Mouse (Mus musculus): ENCODE results near the gene Krtap9-3.
"Not testable (repeated sequence)": the region's sequence is repeated elsewhere in the genome, so short reads cannot be mapped to it uniquely, and the experiment has no call there.

Krtap9-3 gene

DNA sequence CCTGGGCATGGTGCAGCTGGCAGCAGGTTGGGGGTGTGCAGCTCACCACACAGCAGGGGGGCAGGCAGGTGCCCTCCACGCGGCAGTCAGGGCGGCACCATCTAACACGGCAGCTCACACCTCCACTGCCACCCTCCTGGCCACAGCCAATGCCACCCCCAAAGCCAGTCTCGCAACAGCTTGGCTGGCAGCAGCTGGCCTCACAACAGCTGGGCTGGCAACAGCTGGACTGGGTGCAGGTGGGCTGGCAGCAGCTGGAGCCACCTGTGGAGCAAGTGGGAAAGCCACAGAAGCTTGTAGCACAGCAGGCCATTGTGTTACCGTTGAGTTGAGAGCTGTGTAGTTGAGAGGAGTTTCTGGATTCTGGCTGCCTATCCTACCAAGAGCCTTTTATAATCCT, at the start of gene Krtap9-3:
Gene Krtap9-3 (minus strand): TSS at position 364 of the 400 bp plus-strand sequence.
- DNase-seq (ENCODE audit: low read depth, low spot score): not testable (repeated sequence)

DNA sequence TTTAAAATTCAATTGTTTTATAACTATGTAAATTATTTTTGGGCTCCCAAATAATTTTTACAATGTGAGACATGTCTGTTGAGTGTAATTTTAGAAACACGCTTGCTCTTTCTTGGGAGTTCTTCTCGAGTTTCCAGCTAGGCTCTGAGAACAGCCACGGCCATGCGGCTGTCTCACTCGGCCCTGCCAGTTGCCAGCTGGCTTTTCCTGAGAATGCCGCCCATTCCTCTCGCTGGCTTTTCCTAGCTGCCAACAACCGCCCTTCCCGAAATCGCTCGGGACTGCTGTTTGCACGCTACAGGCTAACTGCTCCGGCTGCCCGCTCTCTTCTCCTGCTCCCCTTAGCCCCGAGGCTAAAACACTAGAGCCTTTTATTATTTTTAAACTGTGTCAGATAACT, 48.5 kb upstream of the Krtap9-3 start:
- DNase-seq (ENCODE audit: low read depth, low spot score): no peak

DNA sequence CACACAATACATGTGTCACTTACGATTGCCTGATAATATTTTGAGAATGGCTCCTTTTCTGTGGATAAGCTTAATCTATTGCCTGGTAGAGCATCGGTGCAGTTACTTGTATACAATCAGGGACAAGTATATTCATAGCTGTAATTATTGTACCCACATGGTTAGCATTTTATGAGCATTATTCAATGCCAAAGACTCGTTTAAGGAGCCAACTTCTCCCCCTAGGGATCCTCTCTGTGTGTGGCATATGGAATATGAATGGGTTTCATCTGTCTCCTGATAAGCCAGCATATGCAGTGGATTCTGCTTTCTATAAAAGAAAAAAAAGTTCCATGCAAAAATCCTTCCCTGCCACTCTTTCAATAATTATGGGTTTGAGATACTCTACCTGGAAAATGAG, 46.4 kb upstream of the Krtap9-3 start:
- no peak for DNase-seq (ENCODE audit: low read depth, low spot score)

DNA sequence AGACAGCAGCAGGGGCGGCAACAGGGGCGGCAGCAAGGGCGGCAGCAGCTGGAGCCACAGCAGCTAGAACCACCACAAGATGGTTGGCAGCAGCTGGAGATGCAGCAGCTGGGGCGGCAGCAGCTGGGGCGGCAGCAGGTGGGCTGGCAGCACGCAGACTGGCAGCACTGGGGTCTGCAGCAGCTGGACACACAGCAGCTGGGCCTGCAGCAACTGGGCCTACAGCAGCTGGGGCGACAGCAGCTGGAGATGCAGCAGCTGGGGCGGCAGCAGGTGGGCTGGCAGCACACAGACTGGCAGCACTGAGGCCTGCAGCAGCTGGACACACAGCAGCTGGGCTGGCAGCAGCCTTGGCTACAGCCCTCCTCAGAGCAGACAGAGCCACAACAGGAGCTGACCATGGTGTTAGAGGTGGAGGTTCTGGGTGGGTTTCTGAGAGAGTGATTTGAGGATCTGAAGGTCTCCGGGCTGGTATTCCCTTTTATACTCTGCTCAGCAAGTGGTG, 45.8 kb upstream of the Krtap9-3 start, which contains the start of gene Krtap4-7:
Gene Krtap4-7 (minus strand): TSS at position 455 of the 505 bp plus-strand sequence.
- DNase-seq (ENCODE audit: low read depth, low spot score): not testable (repeated sequence)

DNA sequence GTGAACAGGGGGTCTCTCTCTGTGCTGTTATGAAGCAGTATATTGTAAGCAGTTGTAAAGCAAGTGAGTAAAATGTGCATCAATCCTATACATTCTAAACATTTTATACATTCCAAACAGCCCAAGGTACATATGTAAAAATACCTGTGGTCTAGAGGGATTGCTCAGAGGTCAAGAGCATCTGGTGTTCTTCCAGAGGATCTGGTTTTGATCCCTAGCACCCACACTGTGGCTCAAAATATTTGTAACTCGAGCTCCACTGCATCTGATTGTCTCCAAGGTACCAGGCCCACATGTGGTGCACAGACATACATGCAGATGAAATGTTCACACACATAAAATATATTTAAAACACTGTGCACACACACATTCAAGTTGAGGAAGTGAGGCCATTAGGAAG, 43.0 kb upstream of the Krtap9-3 start:
- no peak for DNase-seq (ENCODE audit: low read depth, low spot score)

DNA sequence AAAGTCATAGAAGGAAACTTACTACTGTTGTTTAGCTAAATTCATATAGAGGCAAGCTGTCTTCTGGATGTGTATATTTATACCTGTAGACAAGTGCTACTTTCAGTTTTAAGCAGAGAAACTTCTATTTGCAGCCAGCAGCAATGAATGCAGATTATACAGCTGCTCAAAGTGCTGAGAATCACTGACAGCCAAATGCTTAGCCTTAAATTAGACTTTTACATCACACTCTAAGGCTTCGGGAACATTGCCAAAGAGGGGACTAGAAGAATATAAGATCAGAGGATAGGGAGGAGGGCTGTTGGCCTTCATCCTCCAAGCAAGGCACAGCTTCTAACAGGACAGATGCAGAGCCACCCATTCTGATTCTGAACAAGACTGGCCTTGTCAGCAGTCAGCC, 39.2 kb upstream of the Krtap9-3 start:
- DNase-seq (ENCODE audit: low read depth, low spot score): no peak

DNA sequence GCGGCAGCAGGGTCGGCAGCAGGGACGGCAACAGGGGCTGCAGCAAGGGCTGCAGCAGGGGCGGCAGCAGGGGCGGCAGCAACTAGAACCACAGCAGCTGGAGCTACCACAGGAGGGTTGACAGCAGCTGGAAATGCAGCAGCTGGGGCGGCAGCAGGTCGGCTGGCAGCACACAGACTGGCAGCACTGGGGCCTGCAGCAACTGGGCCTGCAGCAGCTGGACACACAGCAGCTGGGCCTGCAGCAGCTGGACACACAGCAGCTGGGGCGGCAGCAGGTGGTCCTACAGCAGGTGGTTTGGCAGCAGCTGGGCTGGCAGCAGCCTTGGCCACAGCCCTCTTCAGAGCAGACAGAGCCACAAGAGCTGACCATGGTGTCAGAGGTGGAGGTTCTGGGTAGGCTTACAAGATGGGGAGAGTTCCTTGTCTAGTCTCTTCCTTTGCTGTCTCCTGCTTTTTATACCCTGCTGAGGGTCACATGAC, 36.8 kb upstream of the Krtap9-3 start, which contains the start of gene Krtap4-2:
Gene Krtap4-2 (minus strand): TSS at position 432 of the 482 bp plus-strand sequence.
- no peak for DNase-seq (ENCODE audit: low read depth, low spot score)

DNA sequence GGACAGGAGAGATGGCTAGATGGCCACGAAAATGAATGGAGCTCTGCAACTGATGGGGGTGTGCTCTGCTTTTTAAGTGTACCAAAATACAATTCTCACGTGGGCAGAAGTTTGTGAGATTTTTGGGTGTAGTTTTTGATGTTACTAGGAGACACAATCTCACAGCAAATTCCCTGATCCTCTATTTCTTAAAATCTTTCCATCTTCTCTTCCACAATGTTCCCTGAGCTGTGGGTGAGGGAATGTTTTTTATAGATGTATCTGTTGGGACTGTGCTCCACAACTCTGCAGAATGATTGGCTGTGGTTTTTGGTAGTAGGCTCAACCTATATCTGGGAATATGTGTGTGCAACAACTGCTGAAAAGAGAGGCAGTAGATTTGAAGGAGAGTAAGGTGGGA, 35.4 kb upstream of the Krtap9-3 start:
- no peak for DNase-seq (ENCODE audit: low read depth, low spot score)

DNA sequence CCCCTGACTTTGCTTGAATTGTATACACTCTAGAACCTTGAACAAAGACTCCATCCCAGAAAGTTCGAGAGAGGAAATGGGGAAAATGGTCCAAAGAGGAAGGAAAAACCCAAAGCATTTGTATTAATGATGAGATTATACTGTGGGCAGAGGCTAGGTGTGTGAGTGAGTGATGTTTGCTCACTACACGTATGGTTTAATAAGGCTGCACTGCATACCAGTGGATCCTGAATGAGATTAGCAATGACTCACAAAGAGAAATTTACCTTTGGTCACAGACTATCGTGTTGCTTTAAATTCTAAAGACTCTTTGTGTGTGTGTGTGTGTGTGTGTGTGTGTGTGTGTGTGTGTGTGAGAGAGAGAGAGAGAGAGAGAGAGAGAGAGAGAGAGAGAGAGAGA, 33.0 kb upstream of the Krtap9-3 start:
- no peak for DNase-seq (ENCODE audit: low read depth, low spot score)

DNA sequence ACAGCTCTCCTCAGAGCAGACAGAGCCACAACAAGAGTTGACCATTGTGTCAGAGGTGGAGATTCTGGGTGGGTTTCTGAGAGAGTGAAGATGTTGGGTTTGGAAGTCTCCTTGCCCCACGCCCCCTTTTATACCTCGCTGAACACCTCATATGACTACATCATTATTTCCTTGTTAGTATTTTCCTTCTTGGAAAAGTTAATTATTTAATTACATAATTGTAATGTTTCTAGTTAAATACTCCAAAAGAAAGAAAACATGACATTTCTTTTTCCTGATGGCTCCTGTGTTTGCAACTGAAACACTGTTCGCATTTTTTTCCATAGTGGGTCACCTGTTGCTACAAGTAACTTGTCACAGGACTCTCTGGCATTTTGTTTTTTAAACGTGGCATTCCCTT, 30.2 kb upstream of the Krtap9-3 start, which contains the start of gene Krtap4-1:
Gene Krtap4-1 (minus strand): TSS at position 101 of the 400 bp plus-strand sequence.
- DNase-seq (ENCODE audit: low read depth, low spot score): no peak

DNA sequence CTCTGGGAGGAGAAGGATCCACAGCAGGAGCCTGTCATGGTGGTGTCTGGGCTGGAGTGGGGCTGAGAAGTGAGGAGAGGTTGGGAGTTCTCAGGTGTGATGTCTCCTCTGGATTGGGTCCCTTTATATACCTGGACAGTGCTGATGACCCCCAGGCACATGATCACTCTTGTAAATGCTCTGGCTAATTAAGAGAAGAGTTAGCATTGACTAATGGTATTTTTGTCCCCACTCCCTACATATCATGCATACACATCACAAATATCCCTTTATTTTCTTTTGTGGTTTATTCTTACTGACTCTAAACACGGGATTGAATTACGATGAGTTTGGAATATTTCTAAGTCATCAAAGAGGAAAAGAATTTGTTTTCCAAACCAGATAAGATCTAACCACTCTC, 22.4 kb upstream of the Krtap9-3 start, which contains the start of gene Gm11562:
Gene Gm11562 (minus strand): TSS at position 101 of the 400 bp plus-strand sequence.
- DNase-seq (ENCODE audit: low read depth, low spot score): no peak

DNA sequence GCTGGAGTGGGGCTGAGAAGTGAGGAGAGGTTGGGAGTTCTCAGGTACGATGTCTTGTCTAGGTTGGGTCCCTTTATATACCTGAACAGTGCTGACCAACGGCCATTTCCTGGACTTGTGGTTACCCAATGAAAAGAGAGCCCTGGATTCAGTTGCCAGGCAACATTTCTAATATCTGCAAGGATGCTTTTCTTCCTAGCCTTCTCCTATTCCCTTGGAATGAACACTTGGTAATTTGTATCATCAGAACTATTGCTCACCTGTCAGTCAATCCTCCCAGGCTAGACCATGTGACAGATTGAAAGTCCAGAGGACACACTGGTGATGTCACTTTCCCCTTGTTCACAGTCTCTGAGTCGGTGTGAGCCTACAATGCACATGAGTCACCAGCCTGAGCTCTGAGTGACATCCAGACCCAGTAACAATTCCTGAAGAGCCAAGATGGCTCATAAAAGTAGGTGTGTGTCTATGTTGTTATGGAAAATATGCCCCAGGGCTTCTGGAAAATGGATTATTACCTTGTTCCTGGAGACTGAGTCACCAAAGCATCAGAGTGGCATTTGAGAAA, 17.0 kb upstream of the Krtap9-3 start, which contains the start of gene Krtap2-4:
Gene Krtap2-4 (minus strand): TSS at position 51 of the 568 bp plus-strand sequence.
- DNase-seq (ENCODE audit: low read depth, low spot score): no peak

DNA sequence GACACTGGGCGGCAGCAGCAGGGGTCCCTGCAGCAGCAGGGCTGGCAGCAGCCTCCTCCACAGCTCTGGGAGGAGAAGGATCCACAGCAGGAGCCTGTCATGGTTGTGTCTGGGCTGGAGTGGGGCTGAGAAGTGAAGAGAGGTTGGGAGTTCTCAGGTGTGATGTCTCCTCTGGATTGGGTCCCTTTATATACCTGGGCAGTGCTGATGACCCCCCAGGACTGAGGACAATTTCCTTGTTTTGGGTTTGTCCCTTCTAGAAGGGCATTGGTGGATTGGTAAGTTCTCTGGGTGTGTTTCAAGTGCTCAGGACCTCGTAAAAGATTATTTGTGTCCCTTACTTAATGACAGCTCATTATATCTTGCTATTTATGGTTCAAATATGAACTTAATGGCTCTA, 12.2 kb upstream of the Krtap9-3 start, which contains the start of gene Gm11937:
Gene Gm11937 (minus strand): TSS at position 101 of the 400 bp plus-strand sequence.
- not testable (repeated sequence) for DNase-seq (ENCODE audit: low read depth, low spot score)

DNA sequence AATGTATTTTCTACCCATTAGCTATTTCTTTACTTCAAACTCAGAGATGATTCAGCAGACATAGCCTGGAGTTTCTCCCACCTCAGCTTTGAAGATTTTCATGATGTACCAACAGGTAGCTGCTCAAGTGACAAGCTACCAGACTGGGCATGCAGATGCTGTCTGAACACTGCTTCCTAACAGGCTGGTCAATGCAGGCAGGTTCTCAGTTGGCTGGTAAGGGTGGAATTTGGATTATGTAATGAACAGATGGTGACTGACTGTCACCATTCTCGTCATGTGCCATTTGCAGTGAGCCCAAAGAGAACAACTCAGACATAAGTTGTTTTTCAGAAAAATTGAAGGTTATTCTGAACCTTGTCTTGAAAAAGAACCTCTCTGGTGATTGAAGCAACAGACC, 11.2 kb upstream of the Krtap9-3 start:
- no peak for DNase-seq (ENCODE audit: low read depth, low spot score)

DNA sequence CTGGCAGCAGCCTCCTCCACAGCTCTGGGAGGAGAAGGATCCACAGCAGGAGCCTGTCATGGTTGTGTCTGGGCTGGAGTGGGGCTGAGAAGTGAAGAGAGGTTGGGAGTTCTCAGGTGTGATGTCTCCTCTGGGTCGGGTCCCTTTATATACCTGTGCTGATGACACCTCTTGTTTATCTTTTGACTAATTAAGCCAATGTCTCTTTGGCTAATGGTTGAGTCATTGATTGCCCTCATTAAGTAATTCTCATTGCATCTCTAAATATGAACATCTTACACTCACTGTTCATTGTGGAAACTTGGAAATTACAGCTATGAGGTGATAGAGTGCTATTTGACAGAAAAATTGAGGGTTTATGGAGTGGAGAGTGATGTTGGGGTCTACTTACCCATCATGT, 5.3 kb upstream of the Krtap9-3 start, which contains the start of gene Gm11938:
Gene Gm11938 (minus strand): TSS at position 101 of the 400 bp plus-strand sequence.
- not testable (repeated sequence) for DNase-seq (ENCODE audit: low read depth, low spot score)

DNA sequence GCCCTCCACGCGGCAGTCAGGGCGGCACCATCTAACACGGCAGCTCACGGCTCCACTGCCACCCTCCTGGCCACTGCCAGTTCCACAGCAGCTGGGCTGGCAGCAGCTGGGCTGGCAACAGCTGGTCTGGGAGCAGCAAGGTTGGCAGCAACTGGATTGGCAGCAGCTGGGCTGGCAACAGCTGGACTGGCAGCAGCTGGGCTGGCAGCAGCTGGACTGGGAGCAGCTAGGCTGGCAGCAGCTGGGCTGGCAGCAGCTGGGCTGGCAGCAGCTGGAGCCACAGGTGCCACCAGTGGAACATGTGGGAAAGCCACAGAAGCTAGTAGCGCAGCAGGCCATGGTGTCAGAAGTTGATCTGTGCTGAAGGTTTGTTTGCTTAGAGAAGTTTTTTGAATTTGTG, 6.9 kb downstream of the Krtap9-3 start, which contains the start of gene Krtap1-3:
Gene Krtap1-3 (minus strand): TSS at position 359 of the 400 bp plus-strand sequence.
- no peak for DNase-seq (ENCODE audit: low read depth, low spot score)

DNA sequence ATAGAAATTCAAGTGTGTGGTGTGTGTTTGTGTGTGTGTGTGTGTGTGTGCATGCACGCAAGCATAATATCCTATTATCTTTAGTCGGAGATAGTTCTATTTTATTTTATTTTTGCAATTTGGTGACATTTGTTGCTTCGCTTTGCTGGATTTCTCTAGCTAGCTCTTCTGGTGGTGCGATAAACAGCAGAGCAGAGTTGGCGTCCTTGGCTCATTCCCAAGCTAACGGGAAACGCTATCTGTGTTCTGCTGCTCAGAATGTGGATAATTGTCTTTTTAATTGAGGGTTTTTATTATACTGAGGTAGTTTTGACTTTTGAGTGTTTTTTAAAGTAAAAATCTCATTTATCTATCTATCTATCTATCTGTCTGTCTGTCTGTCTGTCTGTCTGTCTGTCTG, 12.8 kb downstream of the Krtap9-3 start:
- DNase-seq (ENCODE audit: low read depth, low spot score): no peak

DNA sequence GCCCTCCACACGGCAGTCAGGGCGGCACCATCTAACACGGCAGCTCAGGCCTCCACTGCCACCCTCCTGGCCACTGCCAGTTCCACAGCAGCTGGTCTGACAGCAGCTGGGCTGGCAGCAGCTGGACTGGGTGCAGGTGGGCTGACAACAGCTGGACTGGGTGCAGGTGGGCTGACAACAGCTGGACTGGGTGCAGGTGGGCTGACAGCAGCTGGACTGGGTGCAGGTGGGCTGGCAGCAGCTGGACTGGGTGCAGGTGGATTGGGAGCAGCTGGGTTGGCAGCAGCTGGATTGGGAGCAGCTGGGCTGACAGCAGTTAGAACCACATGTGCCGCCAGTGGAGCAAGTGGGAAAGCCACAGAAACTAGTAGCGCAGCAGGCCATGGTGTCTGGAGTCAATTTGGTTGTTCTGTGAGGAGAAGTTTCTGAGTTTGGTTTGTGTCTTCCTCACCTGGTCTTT, 14.6 kb downstream of the Krtap9-3 start, which contains the start of gene Krtap1-4:
Gene Krtap1-4 (minus strand): TSS at position 410 of the 460 bp plus-strand sequence.
- DNase-seq (ENCODE audit: low read depth, low spot score): no peak

DNA sequence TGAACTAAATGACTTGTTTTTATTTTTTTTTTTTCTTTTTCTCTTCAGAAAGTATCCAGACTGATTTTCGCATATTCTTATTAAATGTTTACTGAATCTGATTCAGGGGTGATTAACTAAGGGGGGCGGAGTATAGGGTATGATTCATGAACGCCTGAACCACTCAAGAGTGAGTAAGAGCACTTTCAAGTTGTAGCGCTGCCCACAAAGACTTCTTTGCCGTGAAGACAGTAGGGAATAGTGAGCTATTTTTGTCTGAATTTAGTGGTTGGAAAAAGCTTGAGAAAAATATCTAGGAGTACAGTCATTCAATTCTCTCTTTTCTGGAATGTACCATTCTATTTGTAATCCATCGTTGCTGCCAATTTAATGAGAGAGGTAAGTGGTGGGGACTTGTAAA, 16.3 kb downstream of the Krtap9-3 start:
- DNase-seq (ENCODE audit: low read depth, low spot score): no peak

DNA sequence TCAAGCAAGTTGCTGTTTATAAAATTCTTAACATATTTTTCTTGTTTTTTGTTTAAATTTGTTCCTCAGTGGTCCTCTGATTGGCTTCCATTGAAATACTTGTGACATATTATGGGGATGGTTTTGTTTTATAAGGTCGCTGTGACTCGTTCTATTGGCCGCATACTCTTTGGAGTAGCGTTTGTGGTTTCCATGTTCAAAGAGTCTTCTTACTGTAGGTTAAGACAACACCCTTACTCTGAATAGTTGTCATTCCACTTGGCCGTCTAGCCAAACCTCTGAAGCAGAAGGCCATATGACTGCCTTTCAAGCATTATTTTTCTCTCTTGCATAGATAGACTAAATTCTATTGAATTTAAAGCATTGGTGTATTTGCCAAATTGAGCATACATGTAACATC, 16.9 kb downstream of the Krtap9-3 start:
- DNase-seq (ENCODE audit: low read depth, low spot score): no peak

DNA sequence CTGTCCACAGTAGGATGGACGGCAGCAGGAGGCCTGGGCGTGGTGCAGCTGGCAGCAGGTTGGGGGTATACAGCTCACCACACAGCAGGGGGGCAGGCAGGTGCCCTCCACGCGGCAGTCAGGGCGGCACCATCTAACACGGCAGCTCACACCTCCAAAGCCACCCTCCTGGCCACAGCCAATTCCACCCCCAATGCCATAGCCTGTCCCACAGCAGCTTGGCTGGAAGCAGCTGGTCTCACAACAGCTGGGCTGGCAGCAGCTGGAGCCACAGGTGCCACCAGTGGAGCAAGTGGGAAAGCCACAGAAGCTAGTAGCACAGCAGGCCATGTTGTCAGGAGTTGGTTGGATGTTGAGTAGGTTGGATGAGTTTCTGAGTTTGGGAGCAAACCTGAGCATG, 17.3 kb downstream of the Krtap9-3 start, which contains the start of gene Krtap1-5:
Gene Krtap1-5 (minus strand): TSS at position 381 of the 400 bp plus-strand sequence.
- no peak for DNase-seq (ENCODE audit: low read depth, low spot score)

DNA sequence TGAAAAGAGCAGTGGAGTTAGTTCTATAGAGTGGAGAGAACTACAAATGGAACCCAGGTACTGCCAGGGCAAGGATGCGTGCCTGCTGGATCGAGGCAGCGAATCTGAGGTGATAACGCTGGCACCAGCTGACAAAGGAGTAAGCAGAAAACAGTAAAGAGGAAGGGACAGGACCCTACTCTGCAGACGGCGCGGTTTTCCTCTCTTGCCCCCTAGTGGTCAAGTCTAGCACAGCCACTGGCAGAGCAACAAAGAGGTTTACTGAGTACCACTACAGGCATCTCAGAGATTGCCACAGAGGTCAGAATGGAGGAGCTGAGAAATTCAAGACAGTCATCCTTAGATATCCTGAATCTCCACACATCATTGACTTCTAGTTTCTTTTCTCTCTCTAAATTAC, 23.8 kb downstream of the Krtap9-3 start:
- DNase-seq (ENCODE audit: low read depth, low spot score): peak; percentile 62

DNA sequence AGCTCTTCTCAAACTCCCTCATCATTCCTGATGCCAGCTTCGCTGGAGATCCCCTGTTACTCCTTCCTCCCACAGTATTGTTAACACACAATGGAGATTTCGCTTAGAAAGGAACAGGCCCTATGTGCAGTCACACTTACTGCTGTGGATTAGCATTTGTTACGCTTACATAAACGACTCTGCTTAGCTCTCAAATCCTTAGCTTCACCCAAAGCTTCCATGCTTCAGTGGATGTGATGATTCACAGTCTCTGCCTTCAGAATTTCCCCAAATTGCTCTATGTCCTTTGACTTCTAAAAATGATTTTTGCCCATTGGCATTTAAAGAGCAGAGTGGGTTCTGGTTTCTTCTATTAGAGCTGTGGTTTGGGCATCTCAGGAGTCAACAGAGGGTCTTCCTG, 24.7 kb downstream of the Krtap9-3 start:
- no peak for DNase-seq (ENCODE audit: low read depth, low spot score)
